Mouse (Mus musculus) spleen, postnatal 10 days (tissue): ENCODE data around the gene Setx.
"Not testable (repeated sequence)": the region's sequence is repeated elsewhere in the genome, so short reads cannot be mapped to it uniquely, and the experiment has no call there.

ENCODE experiments used
- DNase-seq, 2 experiments: peaks; one replicate each; pipeline ENCODE4 v3.0.0; 2021 to 2022; ENCODE audit warnings: low spot score in 2 of 2

The Setx gene

GRCm38 (mm10) chr2:29123907-29124569 lies at the start of gene Setx:
Setx (plus strand) TSS chr2:29124181.
- no peak for DNase-seq

GRCm38 (mm10) chr2:29074676-29075075 lies 49.3 kb upstream of the Setx start:
- no peak for DNase-seq

GRCm38 (mm10) chr2:29075331-29076070 lies 48.5 kb upstream of the Setx start:
- no peak for DNase-seq

GRCm38 (mm10) chr2:29076226-29076625 lies 47.8 kb upstream of the Setx start:
- no peak for DNase-seq

- no peak for DNase-seq
These were observed 42.0 kb upstream of the Setx start for GRCm38 (mm10) chr2:29081965-29082364.

- no peak for DNase-seq
These were observed 38.0 kb upstream of the Setx start for GRCm38 (mm10) chr2:29086026-29086425.

GRCm38 (mm10) chr2:29089276-29089675 lies 34.7 kb upstream of the Setx start:
- DNase-seq = not testable (repeated sequence)

- DNase-seq = no peak
These were observed 28.3 kb upstream of the Setx start for GRCm38 (mm10) chr2:29095674-29096073.

GRCm38 (mm10) chr2:29096751-29097150 lies 27.2 kb upstream of the Setx start:
- no peak for DNase-seq

GRCm38 (mm10) chr2:29097465-29097864 lies 26.5 kb upstream of the Setx start:
- DNase-seq = no peak

GRCm38 (mm10) chr2:29097955-29098354 lies 26.0 kb upstream of the Setx start:
- DNase-seq = not testable (repeated sequence)

GRCm38 (mm10) chr2:29098786-29099185 lies 25.2 kb upstream of the Setx start:
- DNase-seq = no peak

GRCm38 (mm10) chr2:29099646-29100045 lies 24.3 kb upstream of the Setx start:
- no peak for DNase-seq

GRCm38 (mm10) chr2:29100822-29101534 lies 23.0 kb upstream of the Setx start:
- no peak for DNase-seq

- not testable (repeated sequence) for DNase-seq
These were observed 21.3 kb upstream of the Setx start for GRCm38 (mm10) chr2:29102416-29103377.

- DNase-seq = no peak
These were observed 3.0 kb upstream of the Setx start for GRCm38 (mm10) chr2:29120969-29121368.

GRCm38 (mm10) chr2:29122446-29122845 lies 1.5 kb upstream of the Setx start:
- DNase-seq = no peak

GRCm38 (mm10) chr2:29124571-29124935 lies 572 bp downstream of the Setx start:
- no peak for DNase-seq

- peak; percentile 95 to 100 for DNase-seq
These were observed 1.1 kb downstream of the Setx start for GRCm38 (mm10) chr2:29124936-29125701.

- no peak for DNase-seq
These were observed 6.3 kb downstream of the Setx start for GRCm38 (mm10) chr2:29130118-29130899.
